Mouse (Mus musculus) heart, embryonic 12.5 days (tissue): ENCODE results near the gene Taf5l. TPM values are rescaled to one million over a fixed set of nuclear protein-coding genes. Genes with fewer than 3 reads are reported as not detected.

Experiments
- ATAC-seq: fragments of 200-750 bp; cut with Nextera tagmentation; 2 replicates; pipeline ENCODE4 v1.8.0; 2017; ENCODE audit warnings: moderate TSS enrichment, moderate library complexity; ENCODE audit not compliant: insufficient number of reproducible peaks, low FRiP score
- H3K27ac ChIP-seq: fragments of 300-500 bp; sonication (generic); 2 replicates; pipeline ENCODE4 v1.5.1; 2016; ENCODE audit warnings: mild to moderate bottlenecking, moderate library complexity; ENCODE audit not compliant: poor library complexity, severe bottlenecking
- H3K27me3 ChIP-seq: fragments of 300-500 bp; sonication (generic); replicated peaks from 2 replicates; pipeline ENCODE4 v1.6.1; 2016; ENCODE audit warnings: mild to moderate bottlenecking, moderate library complexity
- H3K36me3 ChIP-seq: fragments of 300-500 bp; sonication (generic); 2 replicates; pipeline ENCODE4 v1.6.1; 2016; ENCODE audit warnings: mild to moderate bottlenecking, moderate library complexity
- H3K4me1 ChIP-seq: fragments of 300-500 bp; sonication (generic); replicated peaks from 2 replicates; pipeline ENCODE4 v1.6.1; 2016; ENCODE audit warnings: mild to moderate bottlenecking
- H3K4me2 ChIP-seq: fragments of 300-500 bp; sonication (generic); 2 replicates; pipeline ENCODE4 v1.6.1; 2016; ENCODE audit warnings: mild to moderate bottlenecking, moderate library complexity
- H3K4me3 ChIP-seq: fragments of 300-500 bp; sonication (generic); 2 replicates; pipeline ENCODE4 v1.5.1; 2016; ENCODE audit warnings: mild to moderate bottlenecking
- H3K9ac ChIP-seq: fragments of 300-500 bp; sonication (generic); 2 replicates; pipeline ENCODE4 v1.6.1; 2016; ENCODE audit warnings: mild to moderate bottlenecking, moderate library complexity
- H3K9me3 ChIP-seq: fragments of 300-500 bp; sonication (generic); replicated peaks from 2 replicates; pipeline ENCODE4 v1.6.1; 2016; ENCODE audit warnings: mild to moderate bottlenecking, moderate library complexity
- WGBS: fragments of 180-500 bp; shearing (Covaris S2); methylation state at CpG from one replicate; pipeline ENCODE4 v1.1.7; 2016; 5-methylcytosine and 5-hydroxymethylcytosine counted together
- microRNA counts: library from miRNA; unstranded; fragments of <30 nt; microRNA quantifications from one replicate; lab custom pipeline; 2017
- microRNA-seq: library from miRNA; unstranded; fragments of <30 nt; microRNA quantifications from one replicate; pipeline ENCODE4, GENCODE M21; 2017
- polyA plus RNA-seq: library from polyadenylated mRNA; unstranded; fragments of >200 nt; fragmentation: Nextera tagmentation; extraction: Ambion mirVana; gene quantifications from 2 replicates; pipeline ENCODE4 v1.2.1, GENCODE M21; 2016

Gene Taf5l
- polyA plus RNA-seq, 1 experiment from 2014 or later = 32.2 TPM

DNA sequence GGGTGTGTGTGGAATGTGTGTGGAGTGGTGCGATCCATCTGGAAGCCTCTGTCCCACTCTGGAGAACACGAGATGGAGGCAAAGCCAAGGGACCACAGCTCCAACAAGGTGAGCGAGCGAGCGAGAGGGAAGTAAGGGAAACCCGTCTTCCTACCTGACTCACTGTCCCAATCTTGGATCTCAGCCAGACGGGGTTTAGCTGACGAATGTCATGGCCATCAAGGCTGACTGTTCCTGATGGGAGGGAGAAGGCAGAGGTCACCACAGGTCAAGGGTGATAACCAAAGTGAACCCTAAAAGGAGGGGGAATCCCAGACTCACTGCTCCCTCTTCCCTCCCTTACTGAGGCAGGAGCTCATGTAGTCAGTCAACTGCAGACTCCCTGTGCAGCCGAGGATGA is 61.1 kb downstream of the Taf5l start:
- Histone ChIP-seq H3K4me3 (no peak overlapping the region), H3K4me2 (no peak overlapping the region), H3K27ac (no peak overlapping the region), H3K4me1 (no peaks in the 10 kb centered on the region), H3K36me3 (peaks cover 86% of the 10 kb centered on the region), H3K9me3 (no peaks in the 10 kb centered on the region), H3K27me3 (no peaks in the 10 kb centered on the region), H3K9ac (no peak overlapping the region)
- 93% methylated on average over 9 of the region's 9 CpGs for WGBS
- no peak for ATAC-seq

DNA sequence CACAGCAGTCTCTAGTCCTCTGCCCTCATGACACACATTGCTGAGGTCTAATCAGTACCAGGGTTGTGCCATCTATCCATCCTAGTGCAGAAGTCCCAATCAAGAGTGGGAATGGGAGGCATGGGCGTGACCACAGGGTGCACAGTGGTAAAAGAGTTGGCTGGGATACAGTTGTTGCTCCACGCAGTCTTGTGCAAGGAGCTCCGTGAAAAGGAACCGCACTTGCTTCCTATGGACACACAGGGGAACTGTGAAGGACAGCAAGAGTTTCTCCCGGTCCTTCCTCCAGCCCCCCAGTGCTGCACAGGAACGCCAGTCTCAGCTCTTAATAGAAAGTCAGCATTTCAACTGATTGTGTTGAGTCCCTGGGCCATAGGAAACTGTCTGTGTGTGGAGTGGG is 61.7 kb downstream of the Taf5l start:
- Histone ChIP-seq H3K4me3 (no peak overlapping the region), H3K4me1 (no peaks in the 10 kb centered on the region), H3K4me2 (no peak overlapping the region), H3K36me3 (peaks cover 86% of the 10 kb centered on the region), H3K9ac (no peak overlapping the region), H3K27ac (no peak overlapping the region), H3K9me3 (no peaks in the 10 kb centered on the region), H3K27me3 (no peaks in the 10 kb centered on the region)
- 94% methylated on average over 6 of the region's 6 CpGs for WGBS
- no peak for ATAC-seq

DNA sequence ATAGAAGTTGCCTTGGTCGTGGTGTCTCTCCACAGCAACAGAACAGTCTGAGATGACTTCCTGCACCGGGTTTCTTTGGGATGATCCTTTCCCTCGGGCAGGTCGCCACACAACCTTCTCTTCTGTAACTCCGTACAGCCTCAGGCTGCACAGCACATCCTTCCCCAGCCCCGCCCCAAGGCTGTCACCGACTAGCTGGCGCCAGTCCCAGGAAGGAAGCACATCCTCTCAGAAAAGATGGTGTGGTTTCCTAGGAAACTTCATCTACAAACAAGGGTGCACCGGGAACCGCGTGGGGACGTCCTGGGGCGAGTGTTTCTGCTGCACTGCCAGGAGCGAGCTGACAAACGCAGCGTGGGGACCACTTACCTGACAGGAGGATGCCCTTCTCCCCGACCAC is 63.1 kb downstream of the Taf5l start:
- H3K4me1 ChIP-seq = no peaks in the 10 kb centered on the region
- H3K27me3 ChIP-seq = no peaks in the 10 kb centered on the region
- H3K36me3 ChIP-seq = peaks cover 88% of the 10 kb centered on the region
- H3K27ac ChIP-seq = no peak overlapping the region
- 73% methylated on average over 17 of the region's 17 CpGs for WGBS
- no peak overlapping the region for H3K4me3 ChIP-seq
- H3K4me2 ChIP-seq = no peak overlapping the region
- ATAC-seq = no peak
- no peaks in the 10 kb centered on the region for H3K9me3 ChIP-seq
- no peak overlapping the region for H3K9ac ChIP-seq

- H3K9me3 ChIP-seq = no peaks in the 10 kb centered on the region
- peaks cover 62% of the 10 kb centered on the region for H3K36me3 ChIP-seq
- H3K4me2 ChIP-seq = no peak overlapping the region
- H3K9ac ChIP-seq = no peak overlapping the region
- H3K4me3 ChIP-seq = no peak overlapping the region
- H3K4me1 ChIP-seq = 0 out of 2 replicates have a peak, but pooled peaks cover 3% of the 10 kb centered on the region
- H3K27me3 ChIP-seq = no peaks in the 10 kb centered on the region
- WGBS = 92% methylated on average over 8 of the region's 8 CpGs
- H3K27ac ChIP-seq = no peak overlapping the region
- ATAC-seq = no peak
These were observed 67.0 kb downstream of the Taf5l start for GRCm38 (mm10) chr8:123954246-123954645.

GRCm38 (mm10) chr8:123953686-123954085 is 67.5 kb downstream of the Taf5l start:
- WGBS = 90% methylated on average over 8 of the region's 8 CpGs
- Histone ChIP-seq H3K9me3 (no peaks in the 10 kb centered on the region), H3K27ac (no peak overlapping the region), H3K27me3 (no peaks in the 10 kb centered on the region), H3K4me1 (0 out of 2 replicates have a peak, but pooled peaks cover 3% of the 10 kb centered on the region), H3K36me3 (peaks cover 57% of the 10 kb centered on the region), H3K4me2 (no peak overlapping the region), H3K9ac (no peak overlapping the region), H3K4me3 (no peak overlapping the region)
- no peak for ATAC-seq

- Histone ChIP-seq H3K9ac (peak overlapping the region; percentile 92), H3K9me3 (no peaks in the 10 kb centered on the region), H3K4me3 (peak overlapping the region; percentile 68), H3K27ac (peak overlapping the region; percentile 88), H3K4me2 (peak overlapping the region; percentile 99), H3K27me3 (no peaks in the 10 kb centered on the region), H3K36me3 (peaks cover 34% of the 10 kb centered on the region), H3K4me1 (peaks cover 10% of the 10 kb centered on the region)
- WGBS = 29% methylated on average over 10 of the region's 10 CpGs
- ATAC-seq = no peak
These were observed 71.0 kb downstream of the Taf5l start for GRCm38 (mm10) chr8:123950077-123950802.

DNA sequence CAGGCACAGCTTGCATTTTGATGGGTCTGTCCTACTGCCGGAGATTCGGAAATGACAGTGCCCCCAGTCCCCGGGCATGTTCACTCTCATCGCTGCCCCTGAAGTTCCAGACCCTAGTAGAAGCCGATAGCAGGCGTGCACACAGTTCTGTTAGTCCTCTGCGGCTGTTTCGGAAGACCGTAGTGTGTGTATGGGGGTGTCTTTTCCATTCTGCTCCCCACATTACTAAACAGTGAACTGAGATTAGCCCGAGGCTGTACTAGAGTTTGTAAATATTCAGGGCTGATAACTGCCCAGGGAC is 71.6 kb downstream of the Taf5l start:
- Histone ChIP-seq H3K36me3 (peaks cover 35% of the 10 kb centered on the region), H3K4me1 (peaks cover 10% of the 10 kb centered on the region), H3K27me3 (no peaks in the 10 kb centered on the region), H3K9ac (peak overlapping the region; percentile 92), H3K9me3 (no peaks in the 10 kb centered on the region), H3K27ac (peak overlapping the region; percentile 88), H3K4me2 (peak overlapping the region; percentile 99), H3K4me3 (peak overlapping the region; percentile 68)
- WGBS = 1% methylated on average over 10 of the region's 10 CpGs
- peak; percentile 23; the same call in 1 of the 2 replicates for ATAC-seq

DNA sequence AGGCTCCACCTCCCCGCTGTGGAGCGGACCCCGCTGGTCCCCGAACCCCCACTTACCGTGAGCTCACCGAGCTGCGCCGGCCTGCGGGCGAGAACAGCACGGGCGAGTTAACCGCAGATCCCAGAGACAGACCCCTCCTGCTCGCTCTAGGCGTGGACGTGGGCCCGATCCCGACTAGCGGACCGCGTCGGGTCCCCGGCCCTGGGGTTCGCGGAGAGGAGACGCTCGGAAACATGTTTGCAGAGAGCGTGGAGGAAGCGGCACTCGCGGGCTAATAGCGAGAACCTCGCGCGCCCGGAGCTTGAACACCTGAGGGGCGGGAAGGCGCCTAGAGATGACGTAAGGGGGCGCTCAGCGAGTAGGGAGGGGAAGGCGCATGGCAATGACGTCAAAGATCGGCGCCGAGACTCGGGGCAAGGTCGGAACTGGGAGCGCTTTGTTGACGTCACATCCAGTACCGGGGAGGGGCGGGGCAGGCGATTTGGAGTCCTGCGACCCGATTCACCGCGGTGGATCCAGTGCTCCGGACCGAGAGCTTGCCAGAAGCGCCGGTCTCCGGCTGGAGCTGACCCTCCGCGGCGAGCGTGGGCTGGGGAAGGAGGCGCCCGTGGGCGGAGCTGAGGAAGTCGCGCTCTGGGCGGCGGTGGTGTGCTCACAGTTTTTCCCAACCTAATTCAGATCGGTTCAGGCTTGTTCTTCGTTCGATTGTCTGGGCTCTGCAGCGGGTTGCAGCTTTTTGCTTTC is 72.1 kb downstream of the Taf5l start, which contains the start of gene Nup133:
Gene Nup133 (minus strand): TSS at position 324 of the 744 bp plus-strand sequence.
- under 1% methylated on average over 77 of the region's 77 CpGs for WGBS

More for the DNA sequence above, 72.1 kb downstream of the Taf5l start, which contains the start of gene Nup133:
- H3K4me2 ChIP-seq = peak within 1 kb of the TSS; percentile 99
- H3K4me3 ChIP-seq = peak within 1 kb of the TSS; percentile 68
- H3K27me3 ChIP-seq = no peaks in the 10 kb centered on the region
- H3K4me1 ChIP-seq = peaks cover 10% of the 10 kb centered on the region
- H3K27ac ChIP-seq = peak within 1 kb of the TSS; percentile 88
- ATAC-seq = peak; percentile 86
- H3K9me3 ChIP-seq = no peaks in the 10 kb centered on the region
- peak within 1 kb of the TSS; percentile 92 for H3K9ac ChIP-seq
- H3K36me3 ChIP-seq = peaks cover 33% of the 10 kb centered on the region

MicroRNA genes within 50 kb of the gene (microRNA counts, 519-probe panel; counts per million panel counts)
- microRNA mmu-miR-1967 (lab: Ali Mortazavi, UCI) = not detected

Small RNAs within 50 kb of the gene (microRNA-seq; reads per million reads assigned to microRNA genes)
- gene Mir1967 = not detected

Other genes starting within 250 kb of the Taf5l start
- gene Rab4a, start 215.4 kb downstream of the Taf5l start, polyA plus RNA-seq = 42.3 and 47.2 TPM in 2 replicates
- gene Ccsap, start 161.2 kb downstream of the Taf5l start, polyA plus RNA-seq = 3.3 and 4.1 TPM in 2 replicates
- 481 and 483 TPM in 2 replicates for gene Acta1, start 126.6 kb downstream of the Taf5l start, polyA plus RNA-seq
- 32.1 and 32.5 TPM in 2 replicates for gene Nup133, start 72.1 kb downstream of the Taf5l start, polyA plus RNA-seq
- 36.1 and 37.3 TPM in 2 replicates for gene Abcb10, start 38.3 kb downstream of the Taf5l start, polyA plus RNA-seq
- gene Urb2, start 111 bp upstream of the Taf5l start, polyA plus RNA-seq = 5.6 TPM in 2 replicates
- 77.9 and 80.9 TPM in 2 replicates for gene Galnt2, start 210.0 kb upstream of the Taf5l start, polyA plus RNA-seq